Mouse (Mus musculus) midbrain, embryonic 15.5 days (tissue): ENCODE data around the gene Il2rb. TPM values are rescaled to one million over a fixed set of nuclear protein-coding genes. Genes with fewer than 3 reads are reported as not detected.

Experiments used
- ATAC-seq: fragments of 200-750 bp; cut with Nextera tagmentation; replicated peaks from 2 replicates; pipeline ENCODE4 v1.8.0; 2017; ENCODE audit warnings: moderate TSS enrichment
- H3K27ac ChIP-seq: fragments of 300-500 bp; sonication (generic); 2 replicates; pipeline ENCODE4 v1.5.1; 2015; ENCODE audit warnings: mild to moderate bottlenecking, inconsistent platforms
- H3K27me3 ChIP-seq: fragments of 300-500 bp; sonication (generic); replicated peaks from 2 replicates; pipeline ENCODE4 v1.6.1; 2015; ENCODE audit warnings: inconsistent platforms
- H3K36me3 ChIP-seq: fragments of 300-500 bp; sonication (generic); replicated peaks from 2 replicates; pipeline ENCODE4 v1.6.1; 2015; ENCODE audit warnings: inconsistent platforms
- H3K4me1 ChIP-seq: fragments of 300-500 bp; sonication (generic); 2 replicates; pipeline ENCODE4 v1.6.1; 2015; ENCODE audit warnings: inconsistent platforms
- H3K4me2 ChIP-seq: fragments of 300-500 bp; sonication (generic); 2 replicates; pipeline ENCODE4 v1.6.1; 2015; ENCODE audit warnings: inconsistent platforms, mild to moderate bottlenecking, moderate library complexity
- H3K4me3 ChIP-seq: fragments of 300-500 bp; sonication (generic); 2 replicates; pipeline ENCODE4 v1.5.1; 2015; ENCODE audit warnings: mild to moderate bottlenecking, inconsistent platforms
- H3K9ac ChIP-seq: fragments of 300-500 bp; sonication (generic); 2 replicates; pipeline ENCODE4 v1.6.1; 2015; ENCODE audit warnings: mild to moderate bottlenecking, inconsistent platforms
- H3K9me3 ChIP-seq: fragments of 300-500 bp; sonication (generic); 2 replicates; pipeline ENCODE4 v1.6.1; 2016; ENCODE audit warnings: inconsistent platforms
- WGBS: fragments of 180-500 bp; shearing (Covaris S2); methylation state at CpG from one replicate; pipeline ENCODE4 v1.1.7; 2015; ENCODE audit warnings: mixed read lengths; 5-methylcytosine and 5-hydroxymethylcytosine counted together
- polyA plus RNA-seq: library from polyadenylated mRNA; unstranded; fragments of >200 nt; fragmentation: Nextera tagmentation; extraction: Ambion mirVana; gene quantifications from 2 replicates; pipeline ENCODE4 v1.2.1, GENCODE M21; 2015

Gene Il2rb
- polyA plus RNA-seq, 1 experiment from 2014 or later = 0.05 TPM

GRCm38 (mm10) chr15:78436380-78437192, 58.5 kb downstream of the Il2rb start:
- peak overlapping the region; percentile 11; the same call in 1 of the 2 replicates for H3K9ac ChIP-seq
- peak; percentile 35; the same call in 1 of the 2 replicates for ATAC-seq
- peaks cover 3% of the 10 kb centered on the region; the same call in 1 of the 2 replicates for H3K27me3 ChIP-seq
- peak overlapping the region; percentile 60 for H3K27ac ChIP-seq
- WGBS = 9% methylated on average over 31 of the region's 32 CpGs
- H3K9me3 ChIP-seq = no peaks in the 10 kb centered on the region
- H3K36me3 ChIP-seq = 0 out of 2 replicates have a peak, but pooled peaks cover 16% of the 10 kb centered on the region
- H3K4me2 ChIP-seq = peak overlapping the region; percentile 45
- H3K4me1 ChIP-seq = peaks cover 24% of the 10 kb centered on the region
- H3K4me3 ChIP-seq = 0 out of 2 replicates have a peak overlapping the region, but pooled peaks have one; percentile 8

GRCm38 (mm10) chr15:78435681-78436080, 59.4 kb downstream of the Il2rb start:
- 0 out of 2 replicates have a peak, but pooled peaks cover 17% of the 10 kb centered on the region for H3K36me3 ChIP-seq
- H3K9me3 ChIP-seq = no peaks in the 10 kb centered on the region
- H3K27ac ChIP-seq = no peak overlapping the region
- H3K4me3 ChIP-seq = no peak overlapping the region
- H3K4me1 ChIP-seq = peaks cover 24% of the 10 kb centered on the region
- ATAC-seq = no peak
- H3K27me3 ChIP-seq = peaks cover 3% of the 10 kb centered on the region; the same call in 1 of the 2 replicates
- no peak overlapping the region for H3K4me2 ChIP-seq
- 78% methylated on average over 11 of the region's 11 CpGs for WGBS
- no peak overlapping the region for H3K9ac ChIP-seq

GRCm38 (mm10) chr15:78434896-78435520, 60.1 kb downstream of the Il2rb start:
- peaks cover 3% of the 10 kb centered on the region; the same call in 1 of the 2 replicates for H3K27me3 ChIP-seq
- 26% methylated on average over 6 of the region's 6 CpGs for WGBS
- H3K36me3 ChIP-seq = 0 out of 2 replicates have a peak, but pooled peaks cover 17% of the 10 kb centered on the region
- H3K27ac ChIP-seq = no peak overlapping the region
- H3K4me1 ChIP-seq = peaks cover 29% of the 10 kb centered on the region
- no peak overlapping the region for H3K9ac ChIP-seq
- no peak for ATAC-seq
- H3K4me3 ChIP-seq = no peak overlapping the region
- H3K4me2 ChIP-seq = no peak overlapping the region
- H3K9me3 ChIP-seq = no peaks in the 10 kb centered on the region

- no peak for ATAC-seq
- no peak overlapping the region for H3K27ac ChIP-seq
- no peak overlapping the region for H3K9ac ChIP-seq
- peaks cover 24% of the 10 kb centered on the region for H3K4me1 ChIP-seq
- 0 out of 2 replicates have a peak, but pooled peaks cover 17% of the 10 kb centered on the region for H3K36me3 ChIP-seq
- H3K4me3 ChIP-seq = no peak overlapping the region
- H3K27me3 ChIP-seq = peaks cover 3% of the 10 kb centered on the region; the same call in 1 of the 2 replicates
- no peak overlapping the region for H3K4me2 ChIP-seq
- 83% methylated on average over 7 of the region's 7 CpGs for WGBS
- no peaks in the 10 kb centered on the region for H3K9me3 ChIP-seq
Measured at GRCm38 (mm10) chr15:78431541-78432121, 63.4 kb downstream of the Il2rb start.

GRCm38 (mm10) chr15:78430874-78431273, 64.2 kb downstream of the Il2rb start:
- Histone ChIP-seq H3K27me3 (peaks cover 3% of the 10 kb centered on the region; the same call in 1 of the 2 replicates), H3K4me1 (peaks cover 16% of the 10 kb centered on the region)
- 88% methylated on average over 10 of the region's 10 CpGs for WGBS

GRCm38 (mm10) chr15:78429871-78430622, 65.0 kb downstream of the Il2rb start:
- WGBS = 88% methylated on average over 13 of the region's 13 CpGs
- peak overlapping the region; percentile 80 for H3K4me3 ChIP-seq
- no peak for ATAC-seq
- H3K27ac ChIP-seq = 0 out of 2 replicates have a peak overlapping the region, but pooled peaks have one; percentile 73
- H3K4me1 ChIP-seq = peaks cover 15% of the 10 kb centered on the region
- H3K4me2 ChIP-seq = peak overlapping the region; percentile 77
- H3K36me3 ChIP-seq = 0 out of 2 replicates have a peak, but pooled peaks cover 11% of the 10 kb centered on the region
- peak overlapping the region; percentile 89 for H3K9ac ChIP-seq
- H3K9me3 ChIP-seq = no peaks in the 10 kb centered on the region
- H3K27me3 ChIP-seq = peaks cover 3% of the 10 kb centered on the region; the same call in 1 of the 2 replicates

More at GRCm38 (mm10) chr15:78430874-78431273, 64.2 kb downstream of the Il2rb start:
- Histone ChIP-seq H3K9ac (no peak overlapping the region), H3K27ac (no peak overlapping the region), H3K4me2 (no peak overlapping the region), H3K9me3 (no peaks in the 10 kb centered on the region), H3K4me3 (no peak overlapping the region), H3K36me3 (0 out of 2 replicates have a peak, but pooled peaks cover 16% of the 10 kb centered on the region)
- ATAC-seq = no peak

Other genes starting within 250 kb of the Il2rb start
- gene Csf2rb2, start 189.6 kb downstream of the Il2rb start, polyA plus RNA-seq = 0.12 and 0.29 TPM in 2 replicates
- 0.50 and 0.74 TPM in 2 replicates for gene Csf2rb, start 169.5 kb downstream of the Il2rb start, polyA plus RNA-seq
- not detected in 2 replicates for gene Tex33, start 99.4 kb downstream of the Il2rb start, polyA plus RNA-seq
- gene Tst, start 89.4 kb downstream of the Il2rb start, polyA plus RNA-seq = 11.5 and 15.6 TPM in 2 replicates
- gene Mpst, start 88.9 kb downstream of the Il2rb start, polyA plus RNA-seq = 4.3 and 5.3 TPM in 2 replicates
- 162 and 163 TPM in 2 replicates for gene Kctd17, start 66.7 kb downstream of the Il2rb start, polyA plus RNA-seq
- 0.28 and 0.61 TPM in 2 replicates for gene Tmprss6, start 26.6 kb downstream of the Il2rb start, polyA plus RNA-seq
- gene C1qtnf6, start 36.1 kb upstream of the Il2rb start, polyA plus RNA-seq = 6.6 and 7.5 TPM in 2 replicates
- 0.31 and 0.56 TPM in 2 replicates for gene Sstr3, start 49.4 kb upstream of the Il2rb start, polyA plus RNA-seq
- gene Rac2, start 77.5 kb upstream of the Il2rb start, polyA plus RNA-seq = 7.4 and 8.4 TPM in 2 replicates
- 5.6 and 6.4 TPM in 2 replicates for gene Cyth4, start 101.8 kb upstream of the Il2rb start, polyA plus RNA-seq
- gene Elfn2, start 223.5 kb upstream of the Il2rb start, polyA plus RNA-seq = 10.1 and 11.1 TPM in 2 replicates